Mouse (Mus musculus): ENCODE measurements at regions not wholly inside any gene's neighbourhood (a gene's known extent, or its start where the extent isn't known, plus 50 kb on each side); places are given as distances from the start of the nearest gene placed in this dataset. TPM values are rescaled to one million over a fixed set of nuclear protein-coding genes. Genes with fewer than 3 reads are reported as not detected.

Small RNAs in the stretch of these regions (microRNA-seq; reads per million reads assigned to microRNA genes)
- gene Gm24973: not detected
